Mouse (Mus musculus): ENCODE measurements around the gene Ptges2. TPM values are rescaled to one million over a fixed set of nuclear protein-coding genes. Genes with fewer than 3 reads are reported as not detected.

Ptges2 gene
- polyA plus RNA-seq, 1 experiment from 2014 or later: 53.1 TPM

GRCm38 (mm10) chr2:32390871-32391270 is 4.8 kb upstream of the Ptges2 start:
- H3K27me3 ChIP-seq: no peaks in the 10 kb centered on the region
- no peak for ATAC-seq
- POLR2A ChIA-PET: no interaction called here
- no peak for TF ChIP-seq CTCF (IDR thresholded peaks at IDR 0.05)
- DNase-seq (ENCODE audit: low read depth, low spot score): no peak
- in situ Hi-C loops (cut with MboI; ENCODE audit: low pct_unique_long_range_greater_than_20kb): no loop called here
- CTCF ChIA-PET: no interaction called here

- no peak for ATAC-seq
- POLR2A ChIA-PET: no interaction called here
- in situ Hi-C loops (cut with MboI; ENCODE audit: low pct_unique_long_range_greater_than_20kb): no loop called here
Measured at GRCm38 (mm10) chr2:32392063-32392462, 3.6 kb upstream of the Ptges2 start.

GRCm38 (mm10) chr2:32394973-32395372 is 723 bp upstream of the Ptges2 start:
- DNase-seq (ENCODE audit: low read depth, low spot score) (no peak), ATAC-seq (no peak)
- POLR2A ChIA-PET: interaction anchor here (1.0 kb wide), 1 partner anchor 31 kb away, joined by 4 read pairs; no protein-coding TSS in a partner anchor
- TF ChIP-seq CTCF (IDR thresholded peaks at IDR 0.05): no peak
- no peaks in the 10 kb centered on the region for H3K27me3 ChIP-seq
- CTCF ChIA-PET: no interaction called here
- in situ Hi-C loops (cut with MboI; ENCODE audit: low pct_unique_long_range_greater_than_20kb): loop anchor here (5.0 kb wide), 1 partner anchor 177 kb away; the partner anchor contains the start of genes Dpm2 and Pip5kl1

More at GRCm38 (mm10) chr2:32392063-32392462, 3.6 kb upstream of the Ptges2 start:
- CTCF ChIA-PET: no interaction called here
- no peak for TF ChIP-seq CTCF (IDR thresholded peaks at IDR 0.05)
- no peaks in the 10 kb centered on the region for H3K27me3 ChIP-seq
- no peak for DNase-seq (ENCODE audit: low read depth, low spot score)

- POLR2A ChIA-PET: no interaction called here
- TF ChIP-seq CTCF (IDR thresholded peaks at IDR 0.05): no peak
- no peaks in the 10 kb centered on the region for H3K27me3 ChIP-seq
- in situ Hi-C loops (cut with MboI; ENCODE audit: low pct_unique_long_range_greater_than_20kb): loop anchor here (5.0 kb wide), 1 partner anchor 176 kb away; the partner anchor contains the start of genes Dpm2 and Pip5kl1
- CTCF ChIA-PET: interaction anchor here (1.0 to 2.8 kb wide), 2 partner anchors 41 to 91 kb away, joined by 3 to 9 read pairs; no protein-coding TSS in a partner anchor
- ATAC-seq: peak; percentile 87
- DNase-seq (ENCODE audit: low read depth, low spot score): peak; percentile 85
Measured at GRCm38 (mm10) chr2:32395946-32396621, 388 bp downstream of the Ptges2 start.

- in situ Hi-C loops (cut with MboI; ENCODE audit: low pct_unique_long_range_greater_than_20kb): loop anchor here (5.0 kb wide), 1 partner anchor 176 kb away; the partner anchor contains the start of genes Dpm2 and Pip5kl1
- ATAC-seq (peak; percentile 3), DNase-seq (ENCODE audit: low read depth, low spot score) (no peak)
- POLR2A ChIA-PET: no interaction called here
- no peak for TF ChIP-seq CTCF (IDR thresholded peaks at IDR 0.05)
- H3K27me3 ChIP-seq: no peaks in the 10 kb centered on the region
- CTCF ChIA-PET: interaction anchor here (1.0 to 2.8 kb wide), 4 partner anchors 40 to 178 kb away, joined by 3 to 9 read pairs (median 3); partner anchors contain the start of gene 9430097D07Rik
Measured at GRCm38 (mm10) chr2:32396695-32397094, 999 bp downstream of the Ptges2 start.

- POLR2A ChIA-PET: interaction anchor here (0.9 kb wide), 1 partner anchor 11 kb away, joined by 3 read pairs; no protein-coding TSS in a partner anchor
- no peak for TF ChIP-seq CTCF (IDR thresholded peaks at IDR 0.05)
Measured at GRCm38 (mm10) chr2:32404663-32405062, 9.0 kb downstream of the Ptges2 start.

GRCm38 (mm10) chr2:32407144-32407824 is 11.6 kb downstream of the Ptges2 start:
- POLR2A ChIA-PET: no interaction called here
- no peak for ATAC-seq
- CTCF ChIA-PET: interaction anchor here (1.4 to 8.8 kb wide), 4 partner anchors 8 to 161 kb away, joined by 3 to 136 read pairs (median 5); no protein-coding TSS in a partner anchor
- in situ Hi-C loops (cut with MboI; ENCODE audit: low pct_unique_long_range_greater_than_20kb): no loop called here
- TF ChIP-seq CTCF (IDR thresholded peaks at IDR 0.05): no peak
- no peaks in the 10 kb centered on the region for H3K27me3 ChIP-seq
- no peak for DNase-seq (ENCODE audit: low read depth, low spot score)

More at GRCm38 (mm10) chr2:32404663-32405062, 9.0 kb downstream of the Ptges2 start:
- DNase-seq (ENCODE audit: low read depth, low spot score) (peak; percentile 70), ATAC-seq (peak; percentile 27)
- H3K27me3 ChIP-seq: no peaks in the 10 kb centered on the region
- in situ Hi-C loops (cut with MboI; ENCODE audit: low pct_unique_long_range_greater_than_20kb): loop anchor here (5.0 kb wide), 1 partner anchor 83 kb away; no protein-coding TSS in a partner anchor
- CTCF ChIA-PET: interaction anchor here (0.7 to 8.8 kb wide), 26 partner anchors 9 to 179 kb away, joined by 3 to 136 read pairs (median 5); partner anchors contain the start of genes 1110008P14Rik and Dpm2

GRCm38 (mm10) chr2:32408429-32409424 is 13.0 kb downstream of the Ptges2 start:
- ChIA-PET CTCF (interaction anchor here (1.0 kb wide), 1 partner anchor 80 kb away, joined by 3 read pairs; no protein-coding TSS in a partner anchor), POLR2A (no interaction called here)
- TF ChIP-seq CTCF (IDR thresholded peaks at IDR 0.05): no peak
- ATAC-seq: no peak
- no peak for DNase-seq (ENCODE audit: low read depth, low spot score)
- in situ Hi-C loops (cut with MboI; ENCODE audit: low pct_unique_long_range_greater_than_20kb): no loop called here
- H3K27me3 ChIP-seq: no peaks in the 10 kb centered on the region

GRCm38 (mm10) chr2:32411407-32411806 is 15.7 kb downstream of the Ptges2 start:
- no peak for DNase-seq (ENCODE audit: low read depth, low spot score)
- ATAC-seq: no peak
- no peak for TF ChIP-seq CTCF (IDR thresholded peaks at IDR 0.05)
- H3K27me3 ChIP-seq: no peaks in the 10 kb centered on the region
- ChIA-PET POLR2A (interaction anchor here (0.6 kb wide), 2 partner anchors 48 to 55 kb away, joined by 5 to 7 read pairs; no protein-coding TSS in a partner anchor), CTCF (interaction anchor here (1.9 to 3.0 kb wide), 2 partner anchors 75 to 77 kb away, joined by 7 to 17 read pairs; no protein-coding TSS in a partner anchor)
- in situ Hi-C loops (cut with MboI; ENCODE audit: low pct_unique_long_range_greater_than_20kb): no loop called here

Measured in Patski (cell line).